Mouse (Mus musculus) small intestine, adult 2 months (tissue): ENCODE results near the gene Rabl6.

Experiments
- CTCF ChIP-seq: fragments of 200-500 bp; IDR thresholded peaks from 2 replicates; pipeline ENCODE4 v1.5.1; 2012; ENCODE audit warnings: low read depth, mild to moderate bottlenecking, control low read depth, inconsistent platforms, low read length, moderate library complexity, mixed read lengths; ENCODE audit not compliant: insufficient replicate concordance, insufficient read length; ENCODE audit errors: extremely low read depth
- POLR2A ChIP-seq: fragments of 200-500 bp; IDR thresholded peaks from 2 replicates; pipeline ENCODE4 v1.6.1; 2012; ENCODE audit warnings: low read depth, mild to moderate bottlenecking, control low read depth, inconsistent platforms, low read length, moderate library complexity

GRCm38 (mm10) chr2:25652902-25653301 lies 44.6 kb upstream of the Rabl6 start, which contains the start of gene Lcn8:
- TF ChIP-seq POLR2A (no peak), CTCF (no peak)
